Mouse (Mus musculus): ENCODE data around the gene Mpl. TPM values are rescaled to one million over a fixed set of nuclear protein-coding genes. Genes with fewer than 3 reads are reported as not detected.

Mpl gene
- polyA plus RNA-seq, 1 experiment, result not detected

DNA sequence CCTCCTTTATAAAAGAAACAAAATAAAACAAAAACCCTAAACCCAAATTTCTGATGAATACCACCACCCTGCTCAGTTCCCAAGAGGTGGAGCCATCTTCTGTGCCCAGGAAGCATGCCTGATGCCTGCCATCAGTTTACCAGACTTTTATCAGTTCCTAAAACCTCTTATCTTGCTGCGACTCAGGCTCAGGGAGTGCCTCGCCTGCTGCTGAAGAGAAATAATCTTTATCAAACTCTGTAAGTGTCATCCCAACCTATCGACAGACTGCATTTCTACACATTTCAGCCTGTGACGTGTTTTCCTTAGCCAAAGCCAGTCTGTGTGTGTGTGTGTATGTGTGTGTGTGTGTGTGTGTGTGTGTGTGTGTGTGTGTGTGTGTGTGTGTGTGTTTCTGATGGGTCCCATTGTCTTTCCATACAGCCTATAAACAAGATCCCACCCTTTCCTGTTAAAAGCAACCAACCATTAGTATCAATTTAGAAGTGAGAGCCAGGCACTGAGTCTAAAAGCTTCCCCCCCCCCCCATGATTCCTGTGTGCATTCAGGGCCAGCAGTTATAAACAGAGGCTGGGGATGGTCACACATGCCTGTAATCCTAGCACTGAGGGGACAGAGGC is 32.7 kb downstream of the Mpl start:
- no peak for TF ChIP-seq MYOD1 (IDR thresholded peaks at IDR 0.05; ENCODE audit: control insufficient read depth in 1 of 3, insufficient read length in 2 of 3, low read depth in 2 of 3)
- TF ChIP-seq USF1 (IDR thresholded peaks at IDR 0.05; ENCODE audit: low read depth), result no peak
- no peak for TF ChIP-seq SRF (IDR thresholded peaks at IDR 0.05; ENCODE audit: control insufficient read depth, insufficient read length, low read depth)
- no peaks in the 10 kb centered on the region for H3K36me3 ChIP-seq (ENCODE audit: control insufficient read depth, insufficient read depth)
- no peaks in the 10 kb centered on the region for H3K27me3 ChIP-seq (ENCODE audit: control insufficient read depth, insufficient read depth, insufficient read length)
- H3K4me3 ChIP-seq, result no peak overlapping the region
- peaks cover 15% of the 10 kb centered on the region for H3K79me2 ChIP-seq (ENCODE audit: control insufficient read depth, insufficient read depth)
- no peak overlapping the region for H3K4me2 ChIP-seq (ENCODE audit: low read depth)
- no peak overlapping the region for H3ac ChIP-seq (ENCODE audit: control insufficient read depth, insufficient read length)

DNA sequence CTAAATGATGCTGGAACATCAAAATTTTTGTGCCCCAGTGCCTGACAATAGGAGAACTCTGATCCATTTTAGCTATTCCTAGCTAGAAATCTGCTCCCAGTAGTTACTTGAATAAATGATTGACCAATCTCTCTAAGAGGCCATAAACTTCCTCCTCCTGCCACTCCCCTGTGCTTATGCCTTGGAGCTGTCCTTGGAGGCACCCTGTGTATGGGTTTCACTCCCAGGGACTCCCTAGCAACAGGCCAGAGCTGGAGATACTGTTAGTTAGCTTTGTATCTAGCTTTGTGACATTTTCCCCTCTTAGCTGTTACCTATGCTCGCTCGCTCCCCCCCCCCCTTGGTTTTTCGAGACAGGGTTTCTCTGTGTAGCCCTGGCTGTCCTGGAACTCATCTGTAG is 35.9 kb downstream of the Mpl start:
- no peak for TF ChIP-seq USF1 (IDR thresholded peaks at IDR 0.05; ENCODE audit: low read depth)
- TF ChIP-seq MYOG (IDR thresholded peaks at IDR 0.05; ENCODE audit: control insufficient read depth in 1 of 3, insufficient read depth in 1 of 3, insufficient read length in 2 of 3, low read depth in 2 of 3), result no peak
- TF ChIP-seq POLR2AphosphoS2 (IDR thresholded peaks at IDR 0.05; ENCODE audit: insufficient read length, low read depth), result no peak
- TF ChIP-seq MAX (IDR thresholded peaks at IDR 0.05; ENCODE audit: low read depth), result no peak
- no peak for TF ChIP-seq TCF12 (IDR thresholded peaks at IDR 0.05; ENCODE audit: insufficient read depth, poor library complexity, severe bottlenecking)
- no peak for TF ChIP-seq MYOD1 (IDR thresholded peaks at IDR 0.05; ENCODE audit: control insufficient read depth in 1 of 3, insufficient read length in 2 of 3, low read depth in 2 of 3)
- TF ChIP-seq TCF3 (IDR thresholded peaks at IDR 0.05; ENCODE audit: insufficient read length, low read depth), result no peak
- TF ChIP-seq CEBPB (IDR thresholded peaks at IDR 0.05; ENCODE audit: insufficient read depth, poor library complexity, severe bottlenecking), result no peak
- TF ChIP-seq POLR2A (IDR thresholded peaks at IDR 0.05; ENCODE audit: insufficient read length, low read depth), result no peak
- TF ChIP-seq E2F4 (IDR thresholded peaks at IDR 0.05; ENCODE audit: insufficient read depth), result no peak
- TF ChIP-seq SRF (IDR thresholded peaks at IDR 0.05; ENCODE audit: control insufficient read depth, insufficient read length, low read depth), result no peak
- no peak for TF ChIP-seq REST (IDR thresholded peaks at IDR 0.05; ENCODE audit: insufficient read depth, insufficient read length)
- no peak overlapping the region for H3K4me2 ChIP-seq (ENCODE audit: low read depth)
- no peak overlapping the region for H3ac ChIP-seq (ENCODE audit: control insufficient read depth, insufficient read length)
- H3K27me3 ChIP-seq (ENCODE audit: control insufficient read depth, insufficient read depth, insufficient read length), result no peaks in the 10 kb centered on the region
- H3K4me3 ChIP-seq, result no peak overlapping the region
- H3K36me3 ChIP-seq (ENCODE audit: control insufficient read depth, insufficient read depth), result peaks cover 5% of the 10 kb centered on the region
- no peaks in the 10 kb centered on the region for H3K79me2 ChIP-seq (ENCODE audit: control insufficient read depth, insufficient read depth)

DNA sequence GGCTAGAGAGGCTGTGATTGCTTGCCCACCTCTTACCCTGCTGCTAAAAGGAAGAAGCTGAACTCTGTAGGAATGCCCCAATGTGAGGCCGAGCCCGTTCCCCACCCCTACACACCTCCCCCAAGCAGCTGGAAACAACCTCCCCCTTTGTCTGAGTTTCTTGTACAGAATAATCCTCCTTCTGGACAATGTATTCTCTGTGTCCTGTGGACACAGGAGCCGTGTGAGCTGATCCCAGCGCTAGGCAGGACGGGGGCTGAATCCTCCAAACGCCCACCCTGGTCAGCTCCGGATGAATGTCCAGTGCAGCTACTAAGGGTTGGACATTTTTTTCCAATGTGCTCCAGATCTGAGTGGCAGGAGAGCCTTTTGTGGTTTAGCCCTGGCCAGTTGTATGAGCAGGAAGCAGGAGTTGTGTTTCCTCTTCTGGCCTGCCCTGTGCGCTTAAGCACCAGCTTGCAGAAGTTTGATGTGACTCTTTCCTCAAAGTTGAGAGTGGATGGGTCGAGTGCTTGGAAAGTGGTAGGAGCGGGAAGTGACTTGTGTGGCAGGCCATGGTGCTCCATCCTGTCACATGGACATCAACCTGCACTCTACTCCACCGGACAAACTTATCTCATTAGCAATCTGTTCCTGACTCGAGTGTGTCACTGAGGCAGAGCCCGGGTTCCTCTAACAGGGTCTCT is 40.1 kb downstream of the Mpl start:
- Histone ChIP-seq H3ac (ENCODE audit: control insufficient read depth, insufficient read length) (no peak overlapping the region), H3K79me2 (ENCODE audit: control insufficient read depth, insufficient read depth) (no peaks in the 10 kb centered on the region), H3K4me3 (no peak overlapping the region), H3K27me3 (ENCODE audit: control insufficient read depth, insufficient read depth, insufficient read length) (no peaks in the 10 kb centered on the region), H3K36me3 (ENCODE audit: control insufficient read depth, insufficient read depth) (peaks cover 17% of the 10 kb centered on the region), H3K4me2 (ENCODE audit: low read depth) (no peak overlapping the region)
- TF ChIP-seq MYOG (IDR thresholded peaks at IDR 0.05; ENCODE audit: control insufficient read depth in 1 of 3, insufficient read depth in 1 of 3, insufficient read length in 2 of 3, low read depth in 2 of 3), result no peak

DNA sequence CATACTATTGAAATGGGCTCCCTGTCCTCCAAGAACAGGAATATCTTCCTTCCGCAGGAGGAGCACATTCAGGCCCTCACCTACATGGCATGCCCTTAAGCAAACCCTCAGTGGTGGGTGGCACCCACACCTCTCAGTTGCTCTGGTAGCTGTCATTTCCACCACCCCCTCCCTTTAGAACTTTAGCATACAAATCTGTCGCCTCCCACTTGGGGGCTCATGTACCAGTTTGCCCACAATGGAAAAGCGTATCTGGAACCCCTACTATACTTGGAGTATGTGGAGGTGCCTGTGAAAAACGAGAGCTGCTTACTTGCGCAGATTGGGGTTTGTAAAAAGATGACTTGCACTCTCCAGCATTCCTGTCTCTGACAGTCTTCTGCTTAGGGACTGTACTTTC is 41.0 kb downstream of the Mpl start:
- H3K27me3 ChIP-seq (ENCODE audit: control insufficient read depth, insufficient read depth, insufficient read length), result no peaks in the 10 kb centered on the region
- no peak overlapping the region for H3K4me3 ChIP-seq
- peaks cover 1% of the 10 kb centered on the region for H3K79me2 ChIP-seq (ENCODE audit: control insufficient read depth, insufficient read depth)
- no peak overlapping the region for H3K4me2 ChIP-seq (ENCODE audit: low read depth)
- no peak overlapping the region for H3ac ChIP-seq (ENCODE audit: control insufficient read depth, insufficient read length)
- no peak for TF ChIP-seq POLR2A (IDR thresholded peaks at IDR 0.05; ENCODE audit: insufficient read length, low read depth)
- TF ChIP-seq SRF (IDR thresholded peaks at IDR 0.05; ENCODE audit: control insufficient read depth, insufficient read length, low read depth), result no peak
- TF ChIP-seq TCF3 (IDR thresholded peaks at IDR 0.05; ENCODE audit: insufficient read length, low read depth), result no peak
- TF ChIP-seq POLR2AphosphoS2 (IDR thresholded peaks at IDR 0.05; ENCODE audit: insufficient read length, low read depth), result no peak
- no peak for TF ChIP-seq TCF12 (IDR thresholded peaks at IDR 0.05; ENCODE audit: insufficient read depth, poor library complexity, severe bottlenecking)
- TF ChIP-seq E2F4 (IDR thresholded peaks at IDR 0.05; ENCODE audit: insufficient read depth), result no peak
- TF ChIP-seq MYOG (IDR thresholded peaks at IDR 0.05; ENCODE audit: control insufficient read depth in 1 of 3, insufficient read depth in 1 of 3, insufficient read length in 2 of 3, low read depth in 2 of 3), result no peak
- no peak for TF ChIP-seq REST (IDR thresholded peaks at IDR 0.05; ENCODE audit: insufficient read depth, insufficient read length)
- H3K36me3 ChIP-seq (ENCODE audit: control insufficient read depth, insufficient read depth), result peaks cover 25% of the 10 kb centered on the region

DNA sequence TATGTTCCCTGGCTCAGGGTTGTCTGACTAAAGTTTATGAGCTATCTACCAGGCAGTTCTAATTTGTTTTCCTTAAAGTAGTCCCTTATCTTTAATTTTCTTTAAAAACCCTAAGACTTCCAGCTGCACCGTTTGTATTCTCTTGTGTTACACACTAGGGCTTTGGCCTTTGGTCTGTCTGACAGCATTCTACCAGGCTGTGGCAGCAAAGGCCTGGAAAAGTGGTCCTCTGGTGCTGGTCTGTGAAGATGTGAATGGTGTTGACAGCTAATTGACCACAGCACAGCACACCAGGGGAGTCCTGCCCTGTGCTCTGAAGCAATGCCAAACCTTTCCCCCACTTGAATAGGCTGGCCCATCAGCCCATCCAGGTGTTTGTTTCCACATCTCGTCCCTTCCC is 41.5 kb downstream of the Mpl start:
- Histone ChIP-seq H3K4me2 (ENCODE audit: low read depth) (no peak overlapping the region), H3K4me3 (no peak overlapping the region), H3K79me2 (ENCODE audit: control insufficient read depth, insufficient read depth) (peaks cover 6% of the 10 kb centered on the region), H3K36me3 (ENCODE audit: control insufficient read depth, insufficient read depth) (peaks cover 29% of the 10 kb centered on the region), H3K27me3 (ENCODE audit: control insufficient read depth, insufficient read depth, insufficient read length) (no peaks in the 10 kb centered on the region), H3ac (ENCODE audit: control insufficient read depth, insufficient read length) (no peak overlapping the region)
- TF ChIP-seq TCF3 (IDR thresholded peaks at IDR 0.05; ENCODE audit: insufficient read length, low read depth) (no peak), CEBPB (IDR thresholded peaks at IDR 0.05; ENCODE audit: insufficient read depth, poor library complexity, severe bottlenecking) (no peak), USF1 (IDR thresholded peaks at IDR 0.05; ENCODE audit: low read depth) (no peak), SRF (IDR thresholded peaks at IDR 0.05; ENCODE audit: control insufficient read depth, insufficient read length, low read depth) (no peak), POLR2AphosphoS2 (IDR thresholded peaks at IDR 0.05; ENCODE audit: insufficient read length, low read depth) (no peak), MAX (IDR thresholded peaks at IDR 0.05; ENCODE audit: low read depth) (no peak)

All from myocyte (in vitro differentiated cells).